Mouse (Mus musculus) lung, postnatal 4 days (tissue): Measurements from ENCODE around the gene Padi3.
A peak's percentile ranks its signal among the peaks of the same experiment; 100 is the strongest.

Experiments
- DNase-seq, 2 experiments: peaks; one replicate each; pipeline ENCODE4 v3.0.0; 2021

Padi3 gene

GRCm38 (mm10) chr4:140810458-140811260, at the start of gene Padi3:
Gene Padi3 (minus strand): TSS chr4:140810648.
- DNase-seq, result no peak

- DNase-seq, result no peak
These were observed 48.8 kb upstream of the Padi3 start for GRCm38 (mm10) chr4:140859291-140859690.

- no peak for DNase-seq
These were observed 47.4 kb upstream of the Padi3 start for GRCm38 (mm10) chr4:140857813-140858212.

- no peak for DNase-seq
These were observed 46.6 kb upstream of the Padi3 start for GRCm38 (mm10) chr4:140857041-140857440.

GRCm38 (mm10) chr4:140855151-140855550, 44.7 kb upstream of the Padi3 start:
- no peak for DNase-seq

GRCm38 (mm10) chr4:140854455-140854864, 44.0 kb upstream of the Padi3 start:
- no peak for DNase-seq

GRCm38 (mm10) chr4:140853626-140854025, 43.2 kb upstream of the Padi3 start:
- no peak for DNase-seq

GRCm38 (mm10) chr4:140849310-140849709, 38.9 kb upstream of the Padi3 start:
- DNase-seq, result no peak

- no peak for DNase-seq
These were observed 35.2 kb upstream of the Padi3 start, which contains the start of gene Padi1 for GRCm38 (mm10) chr4:140845666-140846065. Gene Padi1 (minus strand): TSS chr4:140845778.

GRCm38 (mm10) chr4:140844991-140845390, 34.5 kb upstream of the Padi3 start:
- DNase-seq, result peak; percentile 29 to 47

GRCm38 (mm10) chr4:140843670-140844280, 33.3 kb upstream of the Padi3 start:
- DNase-seq, result no peak

- DNase-seq, result no peak
These were observed 32.5 kb upstream of the Padi3 start for GRCm38 (mm10) chr4:140842909-140843308.

GRCm38 (mm10) chr4:140837879-140838278, 27.4 kb upstream of the Padi3 start:
- DNase-seq, result peak in 1 of 2 experiments; percentile 23

- DNase-seq, result no peak
These were observed 25.9 kb upstream of the Padi3 start for GRCm38 (mm10) chr4:140836208-140836866.

GRCm38 (mm10) chr4:140835682-140836081, 25.2 kb upstream of the Padi3 start:
- peak; percentile 40 to 48 for DNase-seq

GRCm38 (mm10) chr4:140834327-140834934, 24.0 kb upstream of the Padi3 start:
- DNase-seq, result no peak

- DNase-seq, result no peak
These were observed 22.4 kb upstream of the Padi3 start for GRCm38 (mm10) chr4:140832821-140833220.

- DNase-seq, result no peak
These were observed 21.4 kb upstream of the Padi3 start for GRCm38 (mm10) chr4:140831808-140832207.

GRCm38 (mm10) chr4:140827237-140827636, 16.8 kb upstream of the Padi3 start:
- no peak for DNase-seq

- DNase-seq, result no peak
These were observed 15.5 kb upstream of the Padi3 start for GRCm38 (mm10) chr4:140825942-140826341.

- peak in 1 of 2 experiments; percentile 53 for DNase-seq
These were observed 11.5 kb upstream of the Padi3 start for GRCm38 (mm10) chr4:140821988-140822387.

GRCm38 (mm10) chr4:140817413-140817812, 7.0 kb upstream of the Padi3 start:
- no peak for DNase-seq
